Mouse (Mus musculus) retina, adult 2 months (tissue): Measurements from ENCODE around the gene 2010111I01Rik.
"Not testable (repeated sequence)": the region's sequence is repeated elsewhere in the genome, so short reads cannot be mapped to it uniquely, and the experiment has no call there.

Experiments
- DNase-seq: peaks from one replicate; pipeline ENCODE4 v3.0.0-alpha.2; 2012; ENCODE audit warnings: low read depth, low spot score

The 2010111I01Rik gene

GRCm38 (mm10) chr13:63313748-63314607, 349.3 kb downstream of the 2010111I01Rik start:
- DNase-seq, result no peak

GRCm38 (mm10) chr13:63314608-63314920, 349.9 kb downstream of the 2010111I01Rik start:
- no peak for DNase-seq

GRCm38 (mm10) chr13:63315111-63315510, 350.4 kb downstream of the 2010111I01Rik start:
- not testable (repeated sequence) for DNase-seq

- no peak for DNase-seq
Measured at GRCm38 (mm10) chr13:63315777-63316176, 351.1 kb downstream of the 2010111I01Rik start.

- no peak for DNase-seq
Measured at GRCm38 (mm10) chr13:63316407-63316806, 351.7 kb downstream of the 2010111I01Rik start.

- DNase-seq, result no peak
Measured at GRCm38 (mm10) chr13:63317681-63318104, 353.0 kb downstream of the 2010111I01Rik start.

GRCm38 (mm10) chr13:63319814-63320213, 355.1 kb downstream of the 2010111I01Rik start:
- no peak for DNase-seq

- no peak for DNase-seq
Measured at GRCm38 (mm10) chr13:63321689-63322088, 357.0 kb downstream of the 2010111I01Rik start.

- no peak for DNase-seq
Measured at GRCm38 (mm10) chr13:63322756-63323155, 358.1 kb downstream of the 2010111I01Rik start.

- DNase-seq, result no peak
Measured at GRCm38 (mm10) chr13:63323286-63324075, 358.8 kb downstream of the 2010111I01Rik start.

- DNase-seq, result no peak
Measured at GRCm38 (mm10) chr13:63324311-63324710, 359.6 kb downstream of the 2010111I01Rik start.

GRCm38 (mm10) chr13:63324978-63325848, 360.5 kb downstream of the 2010111I01Rik start:
- DNase-seq, result no peak

GRCm38 (mm10) chr13:63326015-63326414, 361.3 kb downstream of the 2010111I01Rik start:
- no peak for DNase-seq

- no peak for DNase-seq
Measured at GRCm38 (mm10) chr13:63330236-63330860, 365.7 kb downstream of the 2010111I01Rik start.

GRCm38 (mm10) chr13:63331379-63331778, 366.7 kb downstream of the 2010111I01Rik start:
- no peak for DNase-seq

GRCm38 (mm10) chr13:63332576-63333300, 368.0 kb downstream of the 2010111I01Rik start:
- no peak for DNase-seq

- DNase-seq, result no peak
Measured at GRCm38 (mm10) chr13:63335421-63336134, 370.9 kb downstream of the 2010111I01Rik start.

GRCm38 (mm10) chr13:63336335-63336734, 371.6 kb downstream of the 2010111I01Rik start:
- no peak for DNase-seq

- peak; percentile 74 for DNase-seq
Measured at GRCm38 (mm10) chr13:63337239-63337960, 372.7 kb downstream of the 2010111I01Rik start.
